Mouse (Mus musculus) WW6 (cell line): ENCODE measurements around the gene Krtap5-3.
"Not testable (repeated sequence)": the region's sequence is repeated elsewhere in the genome, so short reads cannot be mapped to it uniquely, and the experiment has no call there.

Source experiments
- DNase-seq: peaks from one replicate; pipeline ENCODE4 v3.0.0-alpha.2; 2013; ENCODE audit warnings: low read depth, low spot score

Krtap5-3 gene

DNA sequence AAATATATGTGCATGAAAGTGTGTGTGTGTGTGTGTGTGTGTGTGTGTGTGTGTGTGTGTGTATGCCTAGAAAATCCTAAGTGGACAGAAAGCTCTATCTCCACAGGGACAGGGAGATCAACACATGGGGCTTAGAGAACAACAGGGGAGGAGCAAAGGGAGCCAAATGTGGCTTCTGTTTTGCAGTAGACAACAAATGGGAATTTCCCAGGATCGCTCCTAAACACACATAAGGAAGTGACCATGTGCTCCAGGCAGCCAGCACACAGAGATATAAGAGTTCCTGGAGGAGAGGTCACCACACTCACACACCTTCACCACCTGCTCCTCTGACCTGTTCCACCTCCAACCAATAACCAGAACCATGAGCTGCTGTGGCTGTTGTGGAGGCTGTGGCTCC lies at the start of gene Krtap5-3:
TSS of gene Krtap5-3 (plus strand) at position 301 of the 400 bp plus-strand sequence.
- DNase-seq = no peak

GRCm38 (mm10) chr7:142152191-142152590 lies 49.0 kb upstream of the Krtap5-3 start:
- DNase-seq = no peak

DNA sequence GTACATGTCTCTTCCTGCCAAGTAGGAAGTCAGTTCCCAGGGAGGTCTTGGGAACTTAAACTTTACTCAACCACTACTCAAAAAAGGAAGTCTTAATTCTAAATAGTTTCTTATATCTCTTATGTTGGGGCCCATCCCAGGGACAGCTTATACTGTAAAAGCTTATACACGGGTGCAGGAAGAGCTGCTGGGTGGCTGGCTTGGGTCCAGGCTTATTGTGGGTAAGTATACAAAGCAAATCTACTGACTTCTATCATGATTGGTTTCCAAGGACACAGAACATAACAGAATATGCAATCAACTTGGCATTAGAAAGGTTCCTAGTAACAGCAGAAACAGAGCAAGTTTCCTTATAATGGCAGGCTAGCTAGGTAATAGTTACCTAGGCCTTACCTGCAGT lies 45.9 kb upstream of the Krtap5-3 start:
- no peak for DNase-seq

GRCm38 (mm10) chr7:142157013-142157412 lies 44.2 kb upstream of the Krtap5-3 start, which contains the start of gene Gm29735:
Gene Gm29735 (minus strand): TSS chr7:142157113.
- DNase-seq = not testable (repeated sequence)

- no peak for DNase-seq
These were observed 41.8 kb upstream of the Krtap5-3 start for GRCm38 (mm10) chr7:142159366-142159765.

- not testable (repeated sequence) for DNase-seq
These were observed 35.5 kb upstream of the Krtap5-3 start, which contains the start of gene Gm4553 for GRCm38 (mm10) chr7:142165639-142166038. Gene Gm4553 (minus strand): TSS chr7:142165739.

- peak; percentile 11 for DNase-seq
These were observed 31.3 kb upstream of the Krtap5-3 start for GRCm38 (mm10) chr7:142169836-142170235.

- not testable (repeated sequence) for DNase-seq
These were observed 25.3 kb upstream of the Krtap5-3 start, which contains the start of gene Krtap5-2 for GRCm38 (mm10) chr7:142175905-142176304. Gene Krtap5-2 (minus strand): TSS chr7:142176005.

DNA sequence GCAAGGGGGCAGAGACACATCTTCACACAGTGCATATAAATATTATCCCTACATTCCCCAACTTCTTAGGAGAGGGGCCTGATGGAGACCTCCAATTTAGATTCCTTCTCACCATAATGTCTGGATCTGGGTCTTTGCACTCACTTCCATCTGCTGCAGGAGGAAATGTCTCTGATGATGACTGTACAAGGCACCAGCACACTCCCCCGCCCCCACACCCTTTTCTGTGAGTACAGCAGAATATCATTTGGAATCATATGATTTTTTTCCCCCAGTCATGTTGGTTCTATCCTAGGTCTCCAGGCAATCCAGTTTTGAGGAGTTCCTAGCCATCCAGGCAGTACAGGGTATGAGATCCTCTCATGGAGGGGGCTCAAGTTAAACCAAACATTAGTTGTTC lies 22.5 kb upstream of the Krtap5-3 start:
- no peak for DNase-seq

DNA sequence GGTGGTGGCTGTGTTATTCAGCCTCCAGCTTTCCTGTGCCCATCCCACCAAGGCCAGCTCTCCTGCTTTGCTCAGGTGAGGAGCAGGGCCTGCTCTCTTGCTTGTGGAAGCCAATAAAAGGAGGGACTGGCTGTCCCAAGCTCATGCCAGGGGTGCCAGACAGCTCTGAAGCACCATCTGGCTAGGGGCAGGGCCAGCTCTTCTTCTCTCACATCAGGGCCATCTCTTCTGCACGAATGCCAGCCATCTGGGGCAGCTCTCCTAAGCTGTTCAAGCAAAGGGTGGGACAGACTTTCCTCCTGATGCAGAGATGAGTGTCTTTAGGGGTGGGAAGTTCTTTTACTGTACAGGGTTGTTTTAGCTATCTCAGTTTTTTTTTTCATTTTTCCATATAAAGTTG lies 20.1 kb upstream of the Krtap5-3 start:
- no peak for DNase-seq

- no peak for DNase-seq
These were observed 13.0 kb upstream of the Krtap5-3 start for GRCm38 (mm10) chr7:142188156-142188555.

- DNase-seq = no peak
These were observed 10.9 kb upstream of the Krtap5-3 start, which contains the start of gene Gm10153 for GRCm38 (mm10) chr7:142190289-142190688. Gene Gm10153 (minus strand): TSS chr7:142190389.

DNA sequence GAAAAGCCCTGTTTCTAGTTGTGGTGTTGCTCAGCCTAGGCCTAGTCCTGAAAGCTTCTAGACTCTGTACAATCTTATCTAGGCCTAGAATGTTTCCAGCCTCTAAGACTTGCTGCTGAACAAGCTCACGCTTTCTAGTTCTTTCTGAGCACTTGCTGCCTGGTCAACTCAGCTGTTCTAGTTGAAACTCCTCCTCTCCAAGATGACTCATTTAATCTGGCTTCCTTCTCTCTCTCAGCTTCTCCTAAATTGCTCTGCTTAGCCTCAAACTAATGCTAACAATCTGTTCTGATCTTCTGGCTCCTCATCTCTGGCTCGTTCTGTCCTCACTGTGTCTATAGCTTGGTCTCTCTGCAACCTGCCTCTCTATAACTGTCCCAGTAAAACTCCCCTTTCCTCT lies 2.4 kb upstream of the Krtap5-3 start:
- DNase-seq = no peak

- DNase-seq = no peak
These were observed 4.3 kb downstream of the Krtap5-3 start for GRCm38 (mm10) chr7:142205488-142205887.

- not testable (repeated sequence) for DNase-seq
These were observed 5.7 kb downstream of the Krtap5-3 start for GRCm38 (mm10) chr7:142206891-142207290.

DNA sequence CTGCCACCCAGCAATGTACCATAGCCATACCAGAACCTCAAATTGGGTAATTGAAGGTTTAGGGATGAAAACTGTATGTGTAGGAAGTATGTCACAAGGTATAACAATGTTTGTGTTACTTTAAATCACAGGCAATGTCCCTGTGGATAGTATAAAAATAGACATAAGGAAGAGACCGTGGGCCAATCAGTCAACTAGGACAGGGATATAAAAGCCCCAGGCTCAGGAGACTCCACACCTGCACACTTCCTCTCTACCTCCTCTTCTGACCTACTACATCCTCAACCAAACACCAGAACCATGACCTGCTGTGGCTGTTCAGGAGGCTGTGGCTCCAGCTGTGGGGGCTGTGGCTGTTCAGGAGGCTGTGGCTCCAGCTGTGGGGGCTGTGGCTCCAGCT lies 10.4 kb downstream of the Krtap5-3 start, which contains the start of gene Gm7579:
TSS of gene Gm7579 (plus strand) at position 301 of the 400 bp plus-strand sequence.
- DNase-seq = no peak

GRCm38 (mm10) chr7:142212136-142212535 lies 11.0 kb downstream of the Krtap5-3 start:
- not testable (repeated sequence) for DNase-seq

DNA sequence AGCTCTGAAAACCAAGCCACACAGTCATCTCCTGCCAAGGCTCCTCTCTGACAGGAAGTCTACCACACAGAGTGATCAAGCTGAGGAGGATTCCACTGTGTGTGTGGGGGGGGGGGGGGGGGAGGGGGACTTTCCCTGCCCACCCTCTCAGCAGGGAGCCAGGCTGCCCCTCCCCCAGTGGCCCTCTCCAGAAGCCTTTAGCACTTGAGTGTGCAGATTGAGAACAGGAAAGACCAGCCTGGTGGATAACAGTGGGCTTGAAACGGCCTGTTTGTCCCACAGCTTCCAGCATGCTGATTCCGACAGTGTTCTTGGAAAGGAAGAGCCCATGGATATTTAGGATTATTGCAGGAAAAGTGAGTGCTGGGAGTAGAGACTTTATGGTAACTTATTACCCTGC lies 23.4 kb downstream of the Krtap5-3 start:
- no peak for DNase-seq

DNA sequence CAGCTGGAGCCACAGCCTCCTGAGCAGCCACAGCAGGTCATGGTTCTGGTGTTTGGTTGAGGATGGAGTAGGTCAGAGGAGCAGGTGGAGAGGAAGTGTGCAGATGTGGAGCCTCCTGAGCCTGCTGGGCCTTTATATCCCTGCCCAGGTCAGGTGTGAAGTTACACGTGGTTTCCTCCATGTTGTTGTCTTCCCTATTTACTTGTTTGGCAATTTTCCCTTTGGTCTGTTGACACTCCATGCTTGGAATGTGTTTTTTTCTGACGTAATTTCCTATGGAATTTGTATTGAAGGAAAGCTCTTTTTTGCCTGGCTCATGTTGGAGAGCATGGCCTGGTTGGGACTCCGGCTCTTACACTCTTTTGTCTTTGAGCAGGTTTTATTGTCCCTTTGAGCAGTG lies 28.7 kb downstream of the Krtap5-3 start, which contains the start of gene Krtap5-5:
TSS of gene Krtap5-5 (minus strand) at position 101 of the 400 bp plus-strand sequence.
- not testable (repeated sequence) for DNase-seq

- peak; percentile 47 for DNase-seq
These were observed 30.4 kb downstream of the Krtap5-3 start for GRCm38 (mm10) chr7:142231540-142231939.

GRCm38 (mm10) chr7:142240978-142241377 lies 39.8 kb downstream of the Krtap5-3 start, which contains the start of gene Gm40460:
Gene Gm40460 (minus strand): TSS chr7:142241078.
- DNase-seq = no peak

GRCm38 (mm10) chr7:142249824-142250223 lies 48.7 kb downstream of the Krtap5-3 start:
- DNase-seq = no peak
